Mouse (Mus musculus) heart, adult 2 months (tissue): Measurements from ENCODE around the gene Stat1. TPM values are rescaled to one million over a fixed set of nuclear protein-coding genes. Genes with fewer than 3 reads are reported as not detected.

Experiments
- DNase-seq, 2 experiments: peaks; one replicate each; pipeline ENCODE4 v3.0.0; 2021
- H3K27ac ChIP-seq: fragments of 200-600 bp; 2 replicates; pipeline ENCODE4 v1.8.1; 2022
- H3K27me3 ChIP-seq: fragments of 200-500 bp; 2 replicates; pipeline ENCODE4 v1.6.1; 2012; ENCODE audit warnings: mild to moderate bottlenecking, low read length, inconsistent platforms, mixed read lengths; ENCODE audit not compliant: control insufficient read depth, insufficient read depth
- H3K36me3 ChIP-seq: fragments of 200-500 bp; 2 replicates; pipeline ENCODE4 v1.6.1; 2012; ENCODE audit warnings: low read length, inconsistent platforms; ENCODE audit not compliant: control insufficient read depth, insufficient read depth
- H3K4me1 ChIP-seq: fragments of 200-500 bp; 2 replicates; pipeline ENCODE4 v1.6.1; 2011; ENCODE audit warnings: low read length; ENCODE audit not compliant: control insufficient read depth, insufficient read depth
- H3K4me3 ChIP-seq: fragments of 200-600 bp; 2 replicates; pipeline ENCODE4 v1.8.1; 2022
- H3K79me2 ChIP-seq: fragments of 200-500 bp; replicated peaks from 2 replicates; pipeline ENCODE4 v1.6.1; 2012; ENCODE audit warnings: mild to moderate bottlenecking, inconsistent platforms, low read length, moderate library complexity, mixed read lengths; ENCODE audit not compliant: control insufficient read depth, insufficient read depth
- H3K9ac ChIP-seq: fragments of 200-500 bp; 2 replicates; pipeline ENCODE4 v1.6.1; 2012; ENCODE audit warnings: low read depth, mild to moderate bottlenecking, control low read depth, inconsistent platforms, low read length, mixed read lengths
- CTCF ChIP-seq: fragments of 200-600 bp; IDR thresholded peaks from 2 replicates; pipeline ENCODE4 v1.8.1; 2022; ENCODE audit warnings: antibody characterized with exemption, mild to moderate bottlenecking, moderate library complexity
- EP300 ChIP-seq: fragments of 200-500 bp; IDR thresholded peaks from 2 replicates; pipeline ENCODE4 v1.6.1; 2011; ENCODE audit warnings: low read depth, low read length, control low read depth; ENCODE audit not compliant: insufficient read depth
- POLR2A ChIP-seq: fragments of 200-500 bp; IDR thresholded peaks from 2 replicates; pipeline ENCODE4 v1.6.1; 2011; ENCODE audit warnings: mild to moderate bottlenecking, low read depth, low read length, control low read depth; ENCODE audit not compliant: insufficient read depth
- WGBS: fragments of 180-500 bp; shearing (Covaris S2); methylation state at CpG from one replicate; pipeline ENCODE4 v1.1.7; 2018; 5-methylcytosine and 5-hydroxymethylcytosine counted together
- intact Hi-C: fragments of 180-260 bp; cut with DNase I; formaldehyde crosslinking; loops from one replicate; pipeline ENCODE4 v1.15.1; 2025
- polyA plus RNA-seq: library from polyadenylated mRNA; depleted of rRNA; stranded (reverse); fragments of >200 nt; gene quantifications from 2 replicates; pipeline ENCODE4 v1.2.3, GENCODE M21; 2012
- total RNA-seq, 2 experiments: library from RNA; stranded (reverse); gene quantifications; 2 replicates each; pipeline ENCODE4 v1.2.3; 2021

Gene Stat1
- total and polyA plus RNA-seq, 3 experiments = 24.1 to 30.6 (median 27.7) TPM

GRCm38 (mm10) chr1:52137292-52137691 is 18.1 kb downstream of the Stat1 start:
- Histone ChIP-seq H3K27me3 (no peaks in the 10 kb centered on the region), H3K4me3 (no peak overlapping the region), H3K4me1 (no peaks in the 10 kb centered on the region), H3K36me3 (no peaks in the 10 kb centered on the region; the same call in 1 of the 2 replicates), H3K79me2 (no peaks in the 10 kb centered on the region), H3K9ac (no peak overlapping the region), H3K27ac (no peak overlapping the region)
- WGBS = 87% methylated on average over 16 of the region's 16 CpGs
- intact Hi-C loops = no loop called here
- TF ChIP-seq EP300 = no peak
- TF ChIP-seq CTCF = no peak
- no peak for TF ChIP-seq POLR2A
- DNase-seq = no peak

DNA sequence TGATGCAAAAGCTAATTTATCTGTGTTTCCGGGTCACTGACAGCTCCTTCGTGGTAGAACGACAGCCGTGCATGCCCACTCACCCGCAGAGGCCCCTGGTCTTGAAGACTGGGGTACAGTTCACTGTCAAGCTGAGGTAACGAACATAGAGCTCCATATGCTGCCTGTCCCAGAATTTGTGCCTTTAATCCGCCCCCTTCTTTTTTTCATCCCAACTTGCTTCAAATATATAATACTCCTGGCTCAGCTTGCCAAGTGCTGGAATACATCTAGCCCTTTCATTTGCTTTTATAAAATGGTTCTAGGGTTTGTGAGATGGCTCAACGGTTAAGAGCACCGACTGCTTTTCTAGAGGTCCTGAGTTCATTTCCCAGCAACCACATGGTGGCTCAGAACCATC is 21.3 kb downstream of the Stat1 start:
- no peak overlapping the region for H3K27ac ChIP-seq
- H3K36me3 ChIP-seq = no peaks in the 10 kb centered on the region; the same call in 1 of the 2 replicates
- H3K9ac ChIP-seq = no peak overlapping the region
- no peaks in the 10 kb centered on the region for H3K79me2 ChIP-seq
- TF ChIP-seq CTCF (no peak), EP300 (no peak), POLR2A (no peak)
- H3K4me1 ChIP-seq = no peaks in the 10 kb centered on the region
- DNase-seq = no peak
- intact Hi-C loops = loop anchor here (10.0 kb wide), 1 partner anchor 494 kb away; the partner anchor contains the start of gene Nemp2
- no peak overlapping the region for H3K4me3 ChIP-seq
- WGBS = 73% methylated on average over 9 of the region's 9 CpGs
- no peaks in the 10 kb centered on the region for H3K27me3 ChIP-seq

DNA sequence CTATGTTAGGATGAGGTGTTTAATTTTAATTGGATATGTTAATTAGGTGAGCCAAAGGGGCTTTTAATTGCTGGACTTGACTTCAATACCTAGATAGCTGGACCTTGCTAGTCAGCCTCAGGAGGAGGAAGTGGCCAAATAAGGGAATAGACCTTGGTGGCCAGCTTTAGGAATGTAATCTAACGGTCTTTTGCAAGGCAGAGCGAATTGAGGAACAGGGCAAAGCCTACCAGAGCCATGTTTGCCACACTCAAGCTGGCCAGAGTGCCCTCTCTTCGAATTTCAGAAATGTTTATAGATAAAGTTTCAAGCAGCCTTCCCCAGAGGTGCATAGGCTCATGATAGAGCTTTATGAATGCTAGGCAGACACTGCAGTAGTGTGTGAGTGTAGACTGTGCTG is 22.2 kb downstream of the Stat1 start:
- no peaks in the 10 kb centered on the region for H3K27me3 ChIP-seq
- no peak overlapping the region for H3K27ac ChIP-seq
- no peaks in the 10 kb centered on the region for H3K79me2 ChIP-seq
- TF ChIP-seq EP300 = no peak
- TF ChIP-seq POLR2A = no peak
- no peak for TF ChIP-seq CTCF
- H3K9ac ChIP-seq = no peak overlapping the region
- H3K4me3 ChIP-seq = no peak overlapping the region
- DNase-seq = no peak
- no peaks in the 10 kb centered on the region for H3K4me1 ChIP-seq
- no peaks in the 10 kb centered on the region; the same call in 1 of the 2 replicates for H3K36me3 ChIP-seq
- intact Hi-C loops = loop anchor here (10.0 kb wide), 1 partner anchor 493 kb away; the partner anchor contains the start of gene Nemp2
- 40% methylated on average over 3 of the region's 3 CpGs for WGBS

- intact Hi-C loops = loop anchor here (10.0 kb wide), 1 partner anchor 493 kb away; the partner anchor contains the start of gene Nemp2
- Histone ChIP-seq H3K4me1 (no peaks in the 10 kb centered on the region), H3K27me3 (no peaks in the 10 kb centered on the region), H3K4me3 (no peak overlapping the region), H3K79me2 (no peaks in the 10 kb centered on the region), H3K9ac (no peak overlapping the region), H3K27ac (no peak overlapping the region), H3K36me3 (no peaks in the 10 kb centered on the region; the same call in 1 of the 2 replicates)
- TF ChIP-seq POLR2A (no peak), EP300 (no peak), CTCF (no peak)
- WGBS = 78% methylated on average over 4 of the region's 4 CpGs
- no peak for DNase-seq
Observed at GRCm38 (mm10) chr1:52142117-52142516, 22.9 kb downstream of the Stat1 start.

- peaks cover 4% of the 10 kb centered on the region for H3K36me3 ChIP-seq
- no peak overlapping the region for H3K9ac ChIP-seq
Observed at GRCm38 (mm10) chr1:52143191-52143590, 24.0 kb downstream of the Stat1 start.

DNA sequence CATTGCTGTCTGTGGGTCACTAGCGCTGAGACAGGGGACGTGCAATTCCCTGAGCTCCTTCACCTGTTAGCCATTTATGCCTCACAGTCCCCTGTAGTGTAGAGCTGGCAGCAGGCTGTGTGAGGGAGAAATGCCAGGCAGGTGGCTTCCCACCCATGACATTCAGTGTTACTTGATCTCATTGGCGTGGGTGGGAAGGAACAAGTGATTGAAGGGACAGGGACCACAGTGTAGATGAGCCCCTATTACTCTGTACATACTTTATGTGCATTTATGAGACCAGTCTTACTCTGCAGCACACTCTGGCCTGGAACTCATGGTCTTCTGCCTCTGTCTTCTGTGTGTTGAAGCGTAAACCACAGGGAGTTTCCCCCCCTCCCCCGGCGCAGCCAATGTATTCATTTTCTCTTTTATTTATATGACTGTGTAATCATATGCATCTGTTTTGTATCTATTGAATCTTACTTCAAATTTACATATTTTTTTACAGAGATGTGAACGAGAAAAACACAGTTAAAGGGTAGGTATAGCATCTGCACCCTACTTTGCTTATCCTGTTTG is 24.4 kb downstream of the Stat1 start:
- no peak for TF ChIP-seq EP300
- TF ChIP-seq POLR2A = no peak
- no peak for TF ChIP-seq CTCF
- no peak overlapping the region for H3K9ac ChIP-seq
- WGBS = 85% methylated on average over 7 of the region's 7 CpGs
- intact Hi-C loops = loop anchor here (10.0 kb wide), 1 partner anchor 491 kb away; the partner anchor contains the start of gene Nemp2
- no peak overlapping the region for H3K4me3 ChIP-seq
- H3K4me1 ChIP-seq = peaks cover 2% of the 10 kb centered on the region
- no peak for DNase-seq
- no peaks in the 10 kb centered on the region for H3K79me2 ChIP-seq
- H3K36me3 ChIP-seq = peaks cover 4% of the 10 kb centered on the region
- H3K27me3 ChIP-seq = no peaks in the 10 kb centered on the region
- no peak overlapping the region for H3K27ac ChIP-seq

More at GRCm38 (mm10) chr1:52143191-52143590, 24.0 kb downstream of the Stat1 start:
- DNase-seq = no peak
- Histone ChIP-seq H3K4me1 (peaks cover 2% of the 10 kb centered on the region), H3K27me3 (no peaks in the 10 kb centered on the region), H3K4me3 (no peak overlapping the region), H3K79me2 (no peaks in the 10 kb centered on the region), H3K27ac (no peak overlapping the region)
- intact Hi-C loops = loop anchor here (10.0 kb wide), 1 partner anchor 492 kb away; the partner anchor contains the start of gene Nemp2
- TF ChIP-seq CTCF = no peak
- no peak for TF ChIP-seq EP300
- no peak for TF ChIP-seq POLR2A
- 82% methylated on average over 4 of the region's 4 CpGs for WGBS
